In genomic region chr10:83286399-83286798, GRCm38 (mm10) we compare ENCODE assay signal across 26 mouse cellular contexts. TPM values are rescaled to one million over a fixed set of nuclear protein-coding genes. Genes with fewer than 3 reads are reported as not detected.
DNase-seq lines count a peak whose midpoint lies in the region; ATAC-seq and TF ChIP-seq lines count a peak whose summit lies in the region.
"Had no signal": no experiment of that assay in that cellular context is flagged by ENCODE, and none has a peak within 500 bp of the region (broad histone marks: within the 10 kb centered on the region; RNA-seq: fewer than 3 reads in every experiment).

No protein-coding gene starts in this region.

- no peak for TF ChIP-seq CTCF in thymus, adult 2 months (IDR thresholded peaks at IDR 0.05; ENCODE audit: borderline replicate concordance, control insufficient read depth, extremely low read depth, insufficient read depth, low read length, poor library complexity)

- WGBS in forebrain, embryonic 13.5 days = 54% methylated on average over 7 of the region's 7 CpGs
- 47% methylated on average over 7 of the region's 7 CpGs for WGBS in forebrain, embryonic 15.5 days
- WGBS in midbrain, embryonic 11.5 days = 53% methylated on average over 7 of the region's 7 CpGs
- whole genome bisulfite sequencing in midbrain, embryonic 10.5 days = 68% methylated on average over 7 of the region's 7 CpGs
- WGBS in midbrain, embryonic 12.5 days = 56% methylated on average over 7 of the region's 7 CpGs
- 41% methylated on average over 7 of the region's 7 CpGs for WGBS in neural tube, embryonic 13.5 days
- WGBS in thymus, adult 2 months = 75% methylated on average over 7 of the region's 7 CpGs

- no peak for DNase-seq in midbrain, embryonic 11.5 days (ENCODE audit: low spot score, missing footprints)
- no peak for DNase-seq in midbrain, embryonic 10.5 days (ENCODE audit: low spot score)
- no peak for DNase-seq in layer of hippocampus, adult 9-11 months
- no peak for DNase-seq in thymus, adult 2 months
- DNase-seq: adrenal gland, postnatal 25 days; cerebellum, adult 11 months; cerebellum, postnatal 10 days; gastrocnemius, postnatal 14 days; heart, adult 18-20 months; heart, postnatal 10 days; kidney, postnatal 25 days; layer of hippocampus, postnatal 36 days; lung, postnatal 4 days; retina, postnatal 1 day; right cerebral cortex, postnatal 25 days; spleen, adult 18-20 months; thymus, postnatal 36 days had no signal

- H3K4me3 ChIP-seq in forebrain, embryonic 13.5 days = no peak overlapping the region
- no peak overlapping the region for H3K4me3 ChIP-seq in forebrain, embryonic 15.5 days
- no peak overlapping the region for H3K4me3 ChIP-seq in midbrain, embryonic 11.5 days (ENCODE audit: low read depth, low read length)
- H3K4me3 ChIP-seq in midbrain, embryonic 10.5 days = no peak overlapping the region
- no peak overlapping the region for H3K4me3 ChIP-seq in midbrain, embryonic 12.5 days
- no peak overlapping the region for H3K4me3 ChIP-seq in neural tube, embryonic 13.5 days
- H3K4me3 ChIP-seq in thymus, adult 2 months (ENCODE audit: control insufficient read depth, insufficient read depth, low read length) = no peak overlapping the region
- H3K4me3 ChIP-seq: embryonic facial prominence, embryonic 12.5 days; heart, embryonic 12.5 days; layer of hippocampus, adult 2 months; myocyte had no signal

- H3K27ac ChIP-seq in forebrain, embryonic 13.5 days = no peak overlapping the region
- H3K27ac ChIP-seq in forebrain, embryonic 15.5 days (replicated peaks) = no peak overlapping the region
- H3K27ac ChIP-seq in midbrain, embryonic 11.5 days (ENCODE audit: low read depth, low read length) = peak overlapping the region; percentile 30; the same call in 1 of the 2 replicates
- no peak overlapping the region for H3K27ac ChIP-seq in midbrain, embryonic 10.5 days (replicated peaks)
- peak overlapping the region; percentile 31; the same call in 1 of the 2 replicates for H3K27ac ChIP-seq in midbrain, embryonic 12.5 days (replicated peaks)
- H3K27ac ChIP-seq in neural tube, embryonic 13.5 days (replicated peaks) = peak overlapping the region; percentile 61
- no peak overlapping the region for H3K27ac ChIP-seq in thymus, adult 2 months (ENCODE audit: control insufficient read depth, insufficient read depth, low read length)
- H3K27ac ChIP-seq: embryonic facial prominence, embryonic 12.5 days; layer of hippocampus, adult 2 months had no signal

- peaks cover 3% of the 10 kb centered on the region; the same call in 1 of the 2 replicates for H3K4me1 ChIP-seq in forebrain, embryonic 13.5 days
- peaks cover 10% of the 10 kb centered on the region; the same call in 1 of the 2 replicates for H3K4me1 ChIP-seq in forebrain, embryonic 15.5 days
- peaks cover 3% of the 10 kb centered on the region; the same call in 1 of the 2 replicates for H3K4me1 ChIP-seq in midbrain, embryonic 11.5 days (ENCODE audit: control insufficient read depth, insufficient read depth, low read length)
- H3K4me1 ChIP-seq in midbrain, embryonic 10.5 days = peaks cover 4% of the 10 kb centered on the region; the same call in 1 of the 2 replicates
- 0 out of 2 replicates have a peak, but pooled peaks cover 2% of the 10 kb centered on the region for H3K4me1 ChIP-seq in midbrain, embryonic 12.5 days
- peaks cover 13% of the 10 kb centered on the region for H3K4me1 ChIP-seq in neural tube, embryonic 13.5 days (replicated peaks)
- no peaks in the 10 kb centered on the region for H3K4me1 ChIP-seq in thymus, adult 2 months (replicated peaks; ENCODE audit: control insufficient read depth, insufficient read depth, low read length)
- H3K4me1 ChIP-seq: embryonic facial prominence, embryonic 12.5 days; heart, embryonic 12.5 days had no signal

- peak overlapping the region; percentile 4; the same call in 1 of the 2 replicates for H3K4me2 ChIP-seq in forebrain, embryonic 13.5 days
- H3K4me2 ChIP-seq in forebrain, embryonic 15.5 days (replicated peaks) = no peak overlapping the region
- peak overlapping the region; percentile 6; the same call in 1 of the 2 replicates for H3K4me2 ChIP-seq in midbrain, embryonic 11.5 days
- H3K4me2 ChIP-seq in midbrain, embryonic 12.5 days (replicated peaks) = peak overlapping the region; percentile 24
- H3K4me2 ChIP-seq in neural tube, embryonic 13.5 days = peak overlapping the region; percentile 29
- H3K4me2 ChIP-seq: embryonic facial prominence, embryonic 12.5 days; heart, embryonic 12.5 days had no signal

- H3K9ac ChIP-seq in forebrain, embryonic 13.5 days = no peak overlapping the region
- no peak overlapping the region for H3K9ac ChIP-seq in forebrain, embryonic 15.5 days (replicated peaks)
- 0 out of 2 replicates have a peak overlapping the region, but pooled peaks have one; percentile 20 for H3K9ac ChIP-seq in midbrain, embryonic 11.5 days (ENCODE audit: low read length)
- no peak overlapping the region for H3K9ac ChIP-seq in midbrain, embryonic 12.5 days (replicated peaks)
- H3K9ac ChIP-seq in neural tube, embryonic 13.5 days = peak overlapping the region; percentile 36; the same call in 1 of the 2 replicates
- H3K9ac ChIP-seq: embryonic facial prominence, embryonic 12.5 days; heart, embryonic 12.5 days had no signal

- H3K36me3 ChIP-seq in forebrain, embryonic 13.5 days (ENCODE audit: poor library complexity, severe bottlenecking) = no peaks in the 10 kb centered on the region
- H3K36me3 ChIP-seq in forebrain, embryonic 15.5 days = no peaks in the 10 kb centered on the region
- H3K36me3 ChIP-seq in midbrain, embryonic 11.5 days (ENCODE audit: control insufficient read depth, insufficient read depth, low read length) = no peaks in the 10 kb centered on the region
- H3K36me3 ChIP-seq in midbrain, embryonic 10.5 days = no peaks in the 10 kb centered on the region
- no peaks in the 10 kb centered on the region for H3K36me3 ChIP-seq in midbrain, embryonic 12.5 days
- H3K36me3 ChIP-seq in neural tube, embryonic 13.5 days = no peaks in the 10 kb centered on the region
- no peaks in the 10 kb centered on the region for H3K36me3 ChIP-seq in thymus, adult 2 months (ENCODE audit: control insufficient read depth, insufficient read depth, low read length)
- H3K36me3 ChIP-seq: embryonic facial prominence, embryonic 12.5 days; heart, embryonic 12.5 days had no signal

- no peak for ATAC-seq in forebrain, embryonic 13.5 days
- no peak for ATAC-seq in forebrain, embryonic 15.5 days (replicated peaks)
- no peak for ATAC-seq in midbrain, embryonic 11.5 days (ENCODE audit: low FRiP score)
- no peak for ATAC-seq in midbrain, embryonic 12.5 days (ENCODE audit: low FRiP score, low read depth)
- no peak for ATAC-seq in neural tube, embryonic 13.5 days (ENCODE audit: low read depth)

- H3K27me3 ChIP-seq in forebrain, embryonic 13.5 days = no peaks in the 10 kb centered on the region
- H3K27me3 ChIP-seq in forebrain, embryonic 15.5 days = no peaks in the 10 kb centered on the region
- no peaks in the 10 kb centered on the region for H3K27me3 ChIP-seq in midbrain, embryonic 11.5 days (ENCODE audit: control insufficient read depth, insufficient read depth, low read length)
- no peaks in the 10 kb centered on the region for H3K27me3 ChIP-seq in midbrain, embryonic 10.5 days (ENCODE audit: low read depth, poor library complexity, severe bottlenecking)
- no peaks in the 10 kb centered on the region for H3K27me3 ChIP-seq in midbrain, embryonic 12.5 days
- no peaks in the 10 kb centered on the region for H3K27me3 ChIP-seq in neural tube, embryonic 13.5 days
- H3K27me3 ChIP-seq in thymus, adult 2 months (ENCODE audit: control insufficient read depth, insufficient read depth, low read length) = no peaks in the 10 kb centered on the region
- H3K27me3 ChIP-seq: embryonic facial prominence, embryonic 12.5 days; heart, embryonic 12.5 days had no signal

- H3K9me3 ChIP-seq in forebrain, embryonic 13.5 days (replicated peaks) = no peaks in the 10 kb centered on the region
- H3K9me3 ChIP-seq in forebrain, embryonic 15.5 days = no peaks in the 10 kb centered on the region
- H3K9me3 ChIP-seq in midbrain, embryonic 11.5 days (ENCODE audit: control insufficient read depth, low read length) = no peaks in the 10 kb centered on the region
- no peaks in the 10 kb centered on the region for H3K9me3 ChIP-seq in midbrain, embryonic 10.5 days (replicated peaks)
- H3K9me3 ChIP-seq in midbrain, embryonic 12.5 days = no peaks in the 10 kb centered on the region
- H3K9me3 ChIP-seq in neural tube, embryonic 13.5 days = no peaks in the 10 kb centered on the region
- H3K9me3 ChIP-seq: embryonic facial prominence, embryonic 12.5 days; heart, embryonic 12.5 days had no signal

- TF ChIP-seq POLR2A in thymus, adult 2 months (IDR thresholded peaks at IDR 0.05; ENCODE audit: control insufficient read depth, extremely low read depth, insufficient read depth, low read length, poor library complexity) = no peak

RNA-seq across cellular contexts. Expression of gene Slc41a2, which starts 51.3 kb away (rescaled TPM):
- polyA plus RNA-seq in forebrain, embryonic 13.5 days (2015; fragmentation: Nextera tagmentation; extraction: Ambion mirVana) = 0.92 and 2.3 TPM in 2 replicates
- 4.0 and 4.4 TPM in 2 replicates for polyA plus RNA-seq in forebrain, embryonic 15.5 days (2015; fragmentation: Nextera tagmentation; extraction: Ambion mirVana)
- 1.5 and 1.7 TPM in 2 replicates for polyA plus RNA-seq in midbrain, embryonic 11.5 days (2014; fragmentation: Nextera tagmentation; extraction: Ambion mirVana)
- 0.36 and 0.70 TPM in 2 replicates for polyA plus RNA-seq in midbrain, embryonic 10.5 days (2016; fragmentation: Nextera tagmentation; extraction: Ambion mirVana)
- polyA plus RNA-seq in midbrain, embryonic 12.5 days (2016; fragmentation: Nextera tagmentation; extraction: Ambion mirVana) = 2.3 and 2.7 TPM in 2 replicates
- 4.8 and 5.3 TPM in 2 replicates for polyA plus RNA-seq in neural tube, embryonic 13.5 days (2015; fragmentation: Nextera tagmentation; extraction: Ambion mirVana)
- polyA plus RNA-seq in thymus, adult 2 months (2012; rRNA removed) = 0.82 and 0.97 TPM in 2 replicates
- polyA plus RNA-seq: liver, embryonic 16.5 days had no signal

Comparison
In these comparisons a context has a peak if more than half of its experiments do, and no peak if none do; other contexts are left out.
1. H3K27ac ChIP-seq: peak in midbrain, embryonic 11.5 days (single experiment), midbrain, embryonic 12.5 days (single experiment) and neural tube, embryonic 13.5 days (single experiment); none in forebrain, embryonic 13.5 days (single experiment), forebrain, embryonic 15.5 days (single experiment), midbrain, embryonic 10.5 days (single experiment) and thymus, adult 2 months (single experiment).
2. H3K9ac ChIP-seq: peak in midbrain, embryonic 11.5 days (single experiment) and neural tube, embryonic 13.5 days (single experiment); none in forebrain, embryonic 13.5 days (single experiment), forebrain, embryonic 15.5 days (single experiment) and midbrain, embryonic 12.5 days (single experiment).